Mouse (Mus musculus) limb, embryonic 14.5 days (tissue): ENCODE data around the gene Gm20547. TPM values are rescaled to one million over a fixed set of nuclear protein-coding genes. Genes with fewer than 3 reads are reported as not detected.

Source experiments
- ATAC-seq: fragments of 200-750 bp; cut with Nextera tagmentation; 2 replicates; pipeline ENCODE4 v1.8.0; 2017; ENCODE audit warnings: low read depth, moderate number of reproducible peaks, moderate TSS enrichment; ENCODE audit not compliant: low FRiP score
- DNase-seq: peaks from one replicate; pipeline ENCODE4 v3.0.0-alpha.2; 2015; ENCODE audit warnings: low spot score
- H3K27ac ChIP-seq: fragments of 300-500 bp; sonication (generic); replicated peaks from 2 replicates; pipeline ENCODE4 v1.5.1; 2014; ENCODE audit warnings: low read depth, mild to moderate bottlenecking, low read length, moderate library complexity, mixed read lengths
- H3K27me3 ChIP-seq: fragments of 300-500 bp; sonication (generic); 2 replicates; pipeline ENCODE4 v1.6.1; 2014; ENCODE audit warnings: low read length, mixed read lengths; ENCODE audit not compliant: control insufficient read depth, insufficient read depth
- H3K36me3 ChIP-seq: fragments of 300-500 bp; sonication (generic); 2 replicates; pipeline ENCODE4 v1.6.1; 2014; ENCODE audit warnings: mild to moderate bottlenecking, low read length, moderate library complexity, mixed read lengths; ENCODE audit not compliant: control insufficient read depth, insufficient read depth
- H3K4me1 ChIP-seq: fragments of 300-500 bp; sonication (generic); 2 replicates; pipeline ENCODE4 v1.6.1; 2014; ENCODE audit warnings: antibody characterized with exemption, low read length, mixed read lengths; ENCODE audit not compliant: control insufficient read depth, insufficient read depth
- H3K4me2 ChIP-seq: fragments of 300-500 bp; sonication (generic); replicated peaks from 2 replicates; pipeline ENCODE4 v1.6.1; 2014; ENCODE audit warnings: low read depth, mild to moderate bottlenecking, low read length, moderate library complexity; ENCODE audit not compliant: severe bottlenecking
- H3K4me3 ChIP-seq: fragments of 300-500 bp; sonication (generic); replicated peaks from 2 replicates; pipeline ENCODE4 v1.5.1; 2014; ENCODE audit warnings: low read length
- H3K9ac ChIP-seq: fragments of 300-500 bp; sonication (generic); 2 replicates; pipeline ENCODE4 v1.6.1; 2014; ENCODE audit warnings: mild to moderate bottlenecking, low read depth, low read length, moderate library complexity; ENCODE audit not compliant: severe bottlenecking
- H3K9me3 ChIP-seq: fragments of 300-500 bp; sonication (generic); 2 replicates; pipeline ENCODE4 v1.6.1; 2016; ENCODE audit warnings: low read length; ENCODE audit not compliant: control insufficient read depth
- POLR2A ChIP-seq: fragments of 200-500 bp; IDR thresholded peaks from 2 replicates; pipeline ENCODE4 v1.8.0; 2012; ENCODE audit warnings: inconsistent platforms, mild to moderate bottlenecking, moderate library complexity, borderline replicate concordance; ENCODE audit not compliant: insufficient read depth, insufficient read length; ENCODE audit errors: extremely low read depth
- WGBS: fragments of 180-500 bp; shearing (Covaris S2); extraction: QIAGEN DNeasy Blood & Tissue Kit; methylation state at CpG from one replicate; pipeline ENCODE4 v1.1.7; 2014; 5-methylcytosine and 5-hydroxymethylcytosine counted together
- polyA plus RNA-seq, 2 experiments: library from polyadenylated mRNA; depleted of rRNA in 1 of 2; stranded (reverse) in 1 of 2; unstranded in 1 of 2; fragments of >200 nt; fragmentation: Nextera tagmentation in 1 of 2; extraction: Ambion mirVana in 1 of 2; gene quantifications; 2 replicates each; pipeline versions ENCODE4 v1.2.1 to v1.2.3; 2012 to 2014

The Gm20547 gene
- polyA plus RNA-seq, 2 experiments = not detected

- ATAC-seq = no peak
- TF ChIP-seq POLR2A = no peak
- H3K9me3 ChIP-seq = no peaks in the 10 kb centered on the region
- no peaks in the 10 kb centered on the region for H3K27me3 ChIP-seq
- H3K36me3 ChIP-seq = no peaks in the 10 kb centered on the region
- no peak overlapping the region for H3K4me2 ChIP-seq
- H3K4me1 ChIP-seq = no peaks in the 10 kb centered on the region; the same call in 1 of the 2 replicates
- no peak for DNase-seq
- H3K4me3 ChIP-seq = no peak overlapping the region
- WGBS = 47% methylated on average over 6 of the region's 6 CpGs
- no peak overlapping the region for H3K27ac ChIP-seq
- H3K9ac ChIP-seq = no peak overlapping the region
These were observed 41.1 kb upstream of the Gm20547 start for GRCm38 (mm10) chr17:34922939-34923338.

DNA sequence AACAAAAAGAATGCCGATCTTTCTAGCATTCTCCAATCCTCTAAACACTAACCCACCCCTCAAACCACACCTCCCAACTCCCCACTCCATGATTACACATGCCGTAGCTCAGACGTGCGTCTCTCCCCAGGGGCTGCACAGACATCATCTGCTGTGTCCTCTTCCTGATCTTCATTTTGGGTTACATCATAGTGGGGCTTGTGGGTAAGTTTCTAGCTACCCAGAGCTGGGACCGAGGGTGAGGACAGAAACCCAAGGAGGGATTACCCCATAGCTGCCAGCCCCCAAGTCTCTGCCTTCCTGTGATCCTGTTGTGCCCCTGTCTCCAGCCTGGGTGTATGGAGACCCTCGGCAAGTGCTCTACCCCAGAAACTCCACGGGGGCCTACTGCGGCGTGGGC lies 35.3 kb upstream of the Gm20547 start:
- no peak for DNase-seq
- Histone ChIP-seq H3K4me2 (no peak overlapping the region), H3K27ac (no peak overlapping the region), H3K4me3 (no peak overlapping the region), H3K4me1 (no peaks in the 10 kb centered on the region; the same call in 1 of the 2 replicates), H3K9ac (no peak overlapping the region), H3K9me3 (no peaks in the 10 kb centered on the region), H3K36me3 (peaks cover 19% of the 10 kb centered on the region), H3K27me3 (no peaks in the 10 kb centered on the region)
- ATAC-seq = no peak
- WGBS = 77% methylated on average over 9 of the region's 9 CpGs
- no peak for TF ChIP-seq POLR2A

GRCm38 (mm10) chr17:34916316-34916715 lies 34.5 kb upstream of the Gm20547 start:
- H3K27me3 ChIP-seq = no peaks in the 10 kb centered on the region
- H3K4me1 ChIP-seq = no peaks in the 10 kb centered on the region; the same call in 1 of the 2 replicates
- no peak overlapping the region for H3K9ac ChIP-seq
- H3K9me3 ChIP-seq = no peaks in the 10 kb centered on the region
- ATAC-seq (no peak), DNase-seq (no peak)
- no peak overlapping the region for H3K27ac ChIP-seq
- no peak overlapping the region for H3K4me3 ChIP-seq
- H3K4me2 ChIP-seq = no peak overlapping the region
- H3K36me3 ChIP-seq = peaks cover 28% of the 10 kb centered on the region
- 76% methylated on average over 5 of the region's 5 CpGs for WGBS
- TF ChIP-seq POLR2A = no peak

DNA sequence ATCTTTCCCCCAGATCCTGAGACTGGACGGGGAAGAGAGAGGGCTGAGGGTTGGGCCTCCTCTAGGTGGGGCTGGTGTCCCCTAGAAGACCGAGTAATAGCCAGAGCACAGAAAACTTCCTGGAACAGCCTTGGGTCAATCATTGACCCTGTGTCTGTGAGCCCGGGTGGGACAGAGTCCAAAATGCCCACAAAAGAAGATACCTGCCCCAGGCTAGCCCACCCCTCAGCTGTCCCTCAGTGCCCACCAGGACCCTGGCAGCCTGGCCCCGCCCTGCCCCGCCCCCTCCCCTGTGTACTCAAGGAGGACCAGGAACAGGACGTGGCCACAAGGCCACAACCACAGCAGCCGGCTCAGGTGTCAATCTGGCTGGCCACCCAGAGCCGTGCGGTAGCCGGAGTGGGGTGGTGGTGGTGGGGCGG lies 33.6 kb upstream of the Gm20547 start:
- H3K4me3 ChIP-seq = no peak overlapping the region
- ATAC-seq = no peak
- no peak overlapping the region for H3K4me2 ChIP-seq
- peak; percentile 29 for DNase-seq
- 13% methylated on average over 11 of the region's 11 CpGs for WGBS
- H3K27ac ChIP-seq = no peak overlapping the region
- H3K4me1 ChIP-seq = no peaks in the 10 kb centered on the region; the same call in 1 of the 2 replicates
- H3K9me3 ChIP-seq = no peaks in the 10 kb centered on the region
- H3K27me3 ChIP-seq = no peaks in the 10 kb centered on the region
- no peak for TF ChIP-seq POLR2A
- H3K36me3 ChIP-seq = peaks cover 36% of the 10 kb centered on the region
- H3K9ac ChIP-seq = 0 out of 2 replicates have a peak overlapping the region, but pooled peaks have one; percentile 25

- Histone ChIP-seq H3K27ac (no peak within 1 kb of the TSS), H3K4me1 (no peaks in the 10 kb centered on the region; the same call in 1 of the 2 replicates), H3K4me3 (no peak within 1 kb of the TSS), H3K9me3 (no peaks in the 10 kb centered on the region), H3K4me2 (no peak within 1 kb of the TSS), H3K36me3 (peaks cover 50% of the 10 kb centered on the region), H3K27me3 (no peaks in the 10 kb centered on the region), H3K9ac (0 out of 2 replicates have a peak within 1 kb of the TSS, but pooled peaks have one; percentile 25)
- DNase-seq (no peak), ATAC-seq (no peak)
- TF ChIP-seq POLR2A = no peak
- 32% methylated on average over 18 of the region's 18 CpGs for WGBS
These were observed 32.3 kb upstream of the Gm20547 start, which contains the start of gene Slc44a4 for GRCm38 (mm10) chr17:34913930-34914665. Slc44a4 (plus strand) TSS chr17:34914466.
